Mouse (Mus musculus): ENCODE results near the gene Smtnl2.
A peak's percentile ranks its signal among the peaks of the same experiment; 100 is the strongest.

DNA sequence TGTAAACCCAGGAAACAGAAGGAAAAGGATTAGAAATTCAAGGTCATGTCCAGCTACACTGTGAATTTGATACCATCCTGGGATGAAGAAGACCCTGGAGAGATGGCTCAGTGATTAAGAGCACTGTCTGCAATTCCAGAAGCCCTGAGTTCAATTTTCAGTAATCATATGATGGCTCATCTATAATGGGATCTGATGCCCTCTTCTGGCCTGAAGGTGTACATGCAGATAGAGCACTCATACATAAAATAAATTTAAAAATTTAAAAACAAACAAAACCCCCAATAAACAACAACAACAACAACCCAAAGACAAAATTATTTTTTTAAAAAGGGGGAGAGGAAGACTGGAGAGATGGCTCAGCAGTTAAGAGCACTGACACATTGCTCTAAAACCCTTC is 15.4 kb upstream of the Smtnl2 start:
- peak; percentile 30; the same call in 1 of the 2 replicates for TF ChIP-seq CTCF (IDR thresholded peaks at IDR 0.05; ENCODE audit: low read depth, low read length)
- no peak for TF ChIP-seq POLR2A (IDR thresholded peaks at IDR 0.05; ENCODE audit: extremely low read depth, insufficient read depth, low read length)
